Mouse (Mus musculus) lung, postnatal 0 days (tissue): ENCODE results near the gene Ahnak2. TPM values are rescaled to one million over a fixed set of nuclear protein-coding genes. Genes with fewer than 3 reads are reported as not detected.

Source experiments
- ATAC-seq: fragments of 200-750 bp; cut with Nextera tagmentation; 2 replicates; pipeline ENCODE4 v1.8.0; 2017; ENCODE audit warnings: moderate library complexity
- DNase-seq: peaks from one replicate; pipeline ENCODE4 v3.0.0-alpha.2; 2016; ENCODE audit warnings: low spot score
- H3K27ac ChIP-seq: fragments of 300-500 bp; sonication (generic); 2 replicates; pipeline ENCODE4 v1.5.1; 2014; ENCODE audit warnings: antibody characterized with exemption, mild to moderate bottlenecking, low read length, mixed read lengths
- H3K27me3 ChIP-seq: fragments of 300-500 bp; sonication (generic); replicated peaks from 2 replicates; pipeline ENCODE4 v1.6.1; 2014; ENCODE audit warnings: low read length, mixed read lengths; ENCODE audit not compliant: insufficient read depth
- H3K36me3 ChIP-seq: fragments of 300-500 bp; sonication (generic); 2 replicates; pipeline ENCODE4 v1.6.1; 2014; ENCODE audit warnings: low read length, mixed read lengths; ENCODE audit not compliant: insufficient read depth
- H3K4me1 ChIP-seq: fragments of 300-500 bp; sonication (generic); 2 replicates; pipeline ENCODE4 v1.6.1; 2014; ENCODE audit warnings: antibody characterized with exemption, low read depth, low read length, mixed read lengths; ENCODE audit not compliant: insufficient read depth
- H3K4me2 ChIP-seq: fragments of 300-500 bp; sonication (generic); replicated peaks from 2 replicates; pipeline ENCODE4 v1.6.1; 2014; ENCODE audit warnings: low read depth, mild to moderate bottlenecking, low read length, moderate library complexity, mixed read lengths
- H3K4me3 ChIP-seq: fragments of 300-500 bp; sonication (generic); 2 replicates; pipeline ENCODE4 v1.5.1; 2014; ENCODE audit warnings: low read depth, low read length
- H3K9ac ChIP-seq: fragments of 300-500 bp; sonication (generic); replicated peaks from 2 replicates; pipeline ENCODE4 v1.6.1; 2014; ENCODE audit warnings: low read depth, mild to moderate bottlenecking
- H3K9me3 ChIP-seq: fragments of 300-500 bp; sonication (generic); 2 replicates; pipeline ENCODE4 v1.6.1; 2016; ENCODE audit warnings: low read length, mixed read lengths
- CTCF ChIP-seq: IDR thresholded peaks from 2 replicates; pipeline ENCODE4 v1.5.1; 2016; ENCODE audit warnings: antibody characterized with exemption, mild to moderate bottlenecking
- EP300 ChIP-seq: IDR thresholded peaks from 2 replicates; pipeline ENCODE4 v1.6.1; 2016; ENCODE audit warnings: antibody characterized with exemption, mild to moderate bottlenecking, control low read depth
- WGBS: fragments of 180-500 bp; shearing (Covaris S2); extraction: QIAGEN DNeasy Blood & Tissue Kit; methylation state at CpG from one replicate; pipeline ENCODE4 v1.1.7; 2014; 5-methylcytosine and 5-hydroxymethylcytosine counted together
- polyA plus RNA-seq: library from polyadenylated mRNA; unstranded; fragments of >200 nt; fragmentation: Nextera tagmentation; extraction: Ambion mirVana; gene quantifications from 2 replicates; pipeline ENCODE4 v1.2.1, GENCODE M21; 2015

Ahnak2 gene
- polyA plus RNA-seq, 1 experiment from 2014 or later: 4.9 TPM

GRCm38 (mm10) chr12:112767036-112767890 lies 35.2 kb downstream of the Ahnak2 start:
- TF ChIP-seq CTCF: no peak
- no peak for TF ChIP-seq EP300
- ATAC-seq (no peak), DNase-seq (no peak)
- Histone ChIP-seq H3K27me3 (no peaks in the 10 kb centered on the region), H3K4me2 (no peak overlapping the region), H3K36me3 (no peaks in the 10 kb centered on the region), H3K27ac (no peak overlapping the region), H3K4me1 (no peaks in the 10 kb centered on the region), H3K4me3 (no peak overlapping the region), H3K9ac (no peak overlapping the region), H3K9me3 (no peaks in the 10 kb centered on the region)
- 91% methylated on average over 16 of the region's 16 CpGs for WGBS

- H3K4me3 ChIP-seq: no peak overlapping the region
- H3K27ac ChIP-seq: no peak overlapping the region
- H3K4me2 ChIP-seq: no peak overlapping the region
- H3K9ac ChIP-seq: no peak overlapping the region
- no peak for DNase-seq
- no peak for TF ChIP-seq EP300
- no peak for TF ChIP-seq CTCF
- H3K36me3 ChIP-seq: no peaks in the 10 kb centered on the region
- WGBS: 88% methylated on average over 7 of the region's 7 CpGs
- no peaks in the 10 kb centered on the region for H3K9me3 ChIP-seq
- no peaks in the 10 kb centered on the region for H3K4me1 ChIP-seq
- no peak for ATAC-seq
- H3K27me3 ChIP-seq: no peaks in the 10 kb centered on the region
These were observed 35.9 kb downstream of the Ahnak2 start for GRCm38 (mm10) chr12:112766586-112766985.

- H3K9ac ChIP-seq: no peak overlapping the region
- TF ChIP-seq EP300: no peak
- TF ChIP-seq CTCF: no peak
- no peak overlapping the region for H3K27ac ChIP-seq
- no peak overlapping the region for H3K4me3 ChIP-seq
- WGBS: 80% methylated on average over 7 of the region's 7 CpGs
- H3K4me1 ChIP-seq: no peaks in the 10 kb centered on the region
- H3K9me3 ChIP-seq: no peaks in the 10 kb centered on the region
- no peaks in the 10 kb centered on the region for H3K36me3 ChIP-seq
- H3K27me3 ChIP-seq: no peaks in the 10 kb centered on the region
- DNase-seq (no peak), ATAC-seq (no peak)
- H3K4me2 ChIP-seq: no peak overlapping the region
These were observed 37.5 kb downstream of the Ahnak2 start for GRCm38 (mm10) chr12:112764991-112765390.

- Histone ChIP-seq H3K27me3 (no peaks in the 10 kb centered on the region), H3K27ac (no peak overlapping the region), H3K4me2 (no peak overlapping the region), H3K9me3 (no peaks in the 10 kb centered on the region), H3K4me3 (no peak overlapping the region), H3K36me3 (no peaks in the 10 kb centered on the region), H3K4me1 (no peaks in the 10 kb centered on the region), H3K9ac (no peak overlapping the region)
- DNase-seq (no peak), ATAC-seq (no peak)
- 81% methylated on average over 5 of the region's 5 CpGs for WGBS
- TF ChIP-seq CTCF (no peak), EP300 (no peak)
These were observed 38.3 kb downstream of the Ahnak2 start for GRCm38 (mm10) chr12:112764141-112764540.

- H3K36me3 ChIP-seq: no peaks in the 10 kb centered on the region
- no peaks in the 10 kb centered on the region for H3K9me3 ChIP-seq
- 80% methylated on average over 4 of the region's 4 CpGs for WGBS
- ATAC-seq (no peak), DNase-seq (no peak)
- no peak overlapping the region for H3K4me3 ChIP-seq
- no peak overlapping the region for H3K4me2 ChIP-seq
- no peaks in the 10 kb centered on the region for H3K4me1 ChIP-seq
- no peak overlapping the region for H3K27ac ChIP-seq
- H3K9ac ChIP-seq: no peak overlapping the region
- no peak for TF ChIP-seq EP300
- TF ChIP-seq CTCF: no peak
- no peaks in the 10 kb centered on the region for H3K27me3 ChIP-seq
These were observed 39.3 kb downstream of the Ahnak2 start for GRCm38 (mm10) chr12:112763176-112763575.

GRCm38 (mm10) chr12:112762018-112762417 lies 40.4 kb downstream of the Ahnak2 start:
- DNase-seq (peak; percentile 4), ATAC-seq (no peak; the same call in 1 of the 2 replicates)
- no peaks in the 10 kb centered on the region for H3K9me3 ChIP-seq
- no peak overlapping the region for H3K4me2 ChIP-seq
- H3K27me3 ChIP-seq: no peaks in the 10 kb centered on the region
- 85% methylated on average over 3 of the region's 3 CpGs for WGBS
- H3K36me3 ChIP-seq: no peaks in the 10 kb centered on the region
- H3K4me1 ChIP-seq: no peaks in the 10 kb centered on the region
- TF ChIP-seq EP300: no peak
- TF ChIP-seq CTCF: no peak
- H3K4me3 ChIP-seq: no peak overlapping the region
- H3K27ac ChIP-seq: no peak overlapping the region
- H3K9ac ChIP-seq: no peak overlapping the region
